Mouse (Mus musculus) liver, adult 2 months (tissue): Measurements from ENCODE around the gene Ift122.

ENCODE experiments used
- CTCF ChIP-seq: fragments of 200-500 bp; IDR thresholded peaks from 2 replicates; pipeline ENCODE4 v1.5.1; 2011; ENCODE audit warnings: low read depth, low read length, control low read depth
- POLR2A ChIP-seq: fragments of 200-500 bp; IDR thresholded peaks from 2 replicates; pipeline ENCODE4 v1.6.1; 2011; ENCODE audit warnings: low read length, control low read depth; ENCODE audit not compliant: insufficient read depth; ENCODE audit errors: extremely low read depth

DNA sequence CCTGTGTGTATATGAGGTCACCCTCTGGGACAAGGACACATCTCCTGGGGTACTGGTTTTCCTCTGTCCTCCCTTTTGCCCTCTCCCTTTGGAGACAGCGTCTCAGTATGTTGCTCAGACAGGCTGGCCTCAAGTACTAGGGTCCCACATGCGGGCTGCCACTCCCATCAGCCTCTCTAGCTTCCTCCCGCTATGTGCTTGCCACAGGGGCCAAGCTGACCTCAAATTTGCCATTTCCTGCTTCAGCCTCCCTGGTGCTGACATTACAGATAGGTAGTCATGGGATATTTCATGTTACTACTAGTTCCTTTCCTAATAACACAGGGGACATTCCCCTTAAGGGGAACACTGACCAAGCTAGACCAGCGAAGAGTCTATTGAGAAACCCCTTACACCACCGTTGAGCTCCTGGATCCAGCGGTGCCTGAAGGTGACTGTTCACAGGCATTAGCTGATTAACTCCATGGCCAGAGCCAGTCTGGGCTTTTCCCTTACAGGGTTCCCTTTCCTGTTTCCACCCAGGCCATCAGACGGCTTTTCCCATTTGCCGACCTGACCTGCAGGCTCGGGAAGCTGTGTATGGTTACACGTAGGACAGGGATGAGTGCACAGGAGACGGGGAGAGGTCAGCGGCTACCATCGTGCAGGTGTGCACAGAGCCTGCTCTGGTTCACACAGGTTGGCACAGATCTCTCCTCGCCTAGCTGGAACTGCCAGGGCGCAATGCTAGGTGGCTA, 120.0 kb downstream of the Ift122 start:
- no peak for TF ChIP-seq CTCF
- TF ChIP-seq POLR2A: no peak
